Mouse (Mus musculus): Measurements from ENCODE around the gene Agap1. TPM values are rescaled to one million over a fixed set of nuclear protein-coding genes. Genes with fewer than 3 reads are reported as not detected.

Gene Agap1
- polyA plus RNA-seq, 1 experiment from 2014 or later: 10.8 TPM

- 72% methylated on average over 18 of the region's 18 CpGs for WGBS (ENCODE audit: insufficient replicate concordance)
- no peak for ATAC-seq (replicated peaks; ENCODE audit: insufficient number of reproducible peaks, low FRiP score, low TSS enrichment)
- H3K27me3 ChIP-seq (ENCODE audit: control insufficient read depth, insufficient read depth, low read length): no peaks in the 10 kb centered on the region
- peaks cover 2% of the 10 kb centered on the region; the same call in 1 of the 2 replicates for H3K36me3 ChIP-seq (ENCODE audit: control insufficient read depth, insufficient read depth, low read length)
- no peak overlapping the region for H3K4me3 ChIP-seq (ENCODE audit: low read depth, low read length)
- H3K4me2 ChIP-seq: no peak overlapping the region
- H3K27ac ChIP-seq (ENCODE audit: low read depth, low read length): no peak overlapping the region
- no peak overlapping the region for H3K9ac ChIP-seq (ENCODE audit: low read depth, low read length)
- H3K9me3 ChIP-seq (replicated peaks; ENCODE audit: control insufficient read depth, low read length): no peaks in the 10 kb centered on the region
- peaks cover 13% of the 10 kb centered on the region for H3K4me1 ChIP-seq (ENCODE audit: control insufficient read depth, insufficient read depth, low read length)
Observed at GRCm38 (mm10) chr1:89714165-89714980, 259.8 kb downstream of the Agap1 start.

GRCm38 (mm10) chr1:89716234-89716633 is 261.6 kb downstream of the Agap1 start:
- Histone ChIP-seq H3K27ac (ENCODE audit: low read depth, low read length) (no peak overlapping the region), H3K9ac (ENCODE audit: low read depth, low read length) (no peak overlapping the region), H3K27me3 (ENCODE audit: control insufficient read depth, insufficient read depth, low read length) (no peaks in the 10 kb centered on the region), H3K4me2 (no peak overlapping the region), H3K4me3 (ENCODE audit: low read depth, low read length) (no peak overlapping the region), H3K36me3 (ENCODE audit: control insufficient read depth, insufficient read depth, low read length) (peaks cover 2% of the 10 kb centered on the region; the same call in 1 of the 2 replicates), H3K9me3 (replicated peaks; ENCODE audit: control insufficient read depth, low read length) (no peaks in the 10 kb centered on the region), H3K4me1 (ENCODE audit: control insufficient read depth, insufficient read depth, low read length) (peaks cover 8% of the 10 kb centered on the region)
- WGBS (ENCODE audit: insufficient replicate concordance): 65% methylated on average over 2 of the region's 2 CpGs
- no peak for ATAC-seq (replicated peaks; ENCODE audit: insufficient number of reproducible peaks, low FRiP score, low TSS enrichment)

GRCm38 (mm10) chr1:89717100-89717499 is 262.5 kb downstream of the Agap1 start:
- ATAC-seq (replicated peaks; ENCODE audit: insufficient number of reproducible peaks, low FRiP score, low TSS enrichment): no peak
- no peak overlapping the region for H3K27ac ChIP-seq (ENCODE audit: low read depth, low read length)
- no peaks in the 10 kb centered on the region for H3K9me3 ChIP-seq (replicated peaks; ENCODE audit: control insufficient read depth, low read length)
- peaks cover 2% of the 10 kb centered on the region; the same call in 1 of the 2 replicates for H3K36me3 ChIP-seq (ENCODE audit: control insufficient read depth, insufficient read depth, low read length)
- H3K27me3 ChIP-seq (ENCODE audit: control insufficient read depth, insufficient read depth, low read length): no peaks in the 10 kb centered on the region
- no peak overlapping the region for H3K4me2 ChIP-seq
- peaks cover 8% of the 10 kb centered on the region for H3K4me1 ChIP-seq (ENCODE audit: control insufficient read depth, insufficient read depth, low read length)
- no peak overlapping the region for H3K4me3 ChIP-seq (ENCODE audit: low read depth, low read length)
- H3K9ac ChIP-seq (ENCODE audit: low read depth, low read length): no peak overlapping the region
- 66% methylated on average over 4 of the region's 4 CpGs for WGBS (ENCODE audit: insufficient replicate concordance)

- Histone ChIP-seq H3K4me1 (ENCODE audit: control insufficient read depth, insufficient read depth, low read length) (peaks cover 14% of the 10 kb centered on the region), H3K27ac (ENCODE audit: low read depth, low read length) (no peak overlapping the region)
- 75% methylated on average over 7 of the region's 7 CpGs for WGBS (ENCODE audit: insufficient replicate concordance)
Observed at GRCm38 (mm10) chr1:89718782-89719403, 264.3 kb downstream of the Agap1 start.

GRCm38 (mm10) chr1:89724141-89724540 is 269.5 kb downstream of the Agap1 start:
- ATAC-seq (replicated peaks; ENCODE audit: insufficient number of reproducible peaks, low FRiP score, low TSS enrichment): peak; percentile 41; the same call in 1 of the 2 replicates
- H3K27ac ChIP-seq (ENCODE audit: low read depth, low read length): peak overlapping the region; percentile 84
- no peaks in the 10 kb centered on the region for H3K27me3 ChIP-seq (ENCODE audit: control insufficient read depth, insufficient read depth, low read length)
- H3K9me3 ChIP-seq (replicated peaks; ENCODE audit: control insufficient read depth, low read length): no peaks in the 10 kb centered on the region
- H3K4me1 ChIP-seq (ENCODE audit: control insufficient read depth, insufficient read depth, low read length): peaks cover 17% of the 10 kb centered on the region
- WGBS (ENCODE audit: insufficient replicate concordance): 14% methylated on average over 3 of the region's 3 CpGs
- H3K4me3 ChIP-seq (ENCODE audit: low read depth, low read length): no peak overlapping the region
- no peak overlapping the region for H3K4me2 ChIP-seq
- H3K36me3 ChIP-seq (ENCODE audit: control insufficient read depth, insufficient read depth, low read length): no peaks in the 10 kb centered on the region
- peak overlapping the region; percentile 39; the same call in 1 of the 2 replicates for H3K9ac ChIP-seq (ENCODE audit: low read depth, low read length)

More at GRCm38 (mm10) chr1:89718782-89719403, 264.3 kb downstream of the Agap1 start:
- ATAC-seq (replicated peaks; ENCODE audit: insufficient number of reproducible peaks, low FRiP score, low TSS enrichment): no peak
- Histone ChIP-seq H3K9me3 (replicated peaks; ENCODE audit: control insufficient read depth, low read length) (no peaks in the 10 kb centered on the region), H3K9ac (ENCODE audit: low read depth, low read length) (no peak overlapping the region), H3K4me3 (ENCODE audit: low read depth, low read length) (no peak overlapping the region), H3K36me3 (ENCODE audit: control insufficient read depth, insufficient read depth, low read length) (no peaks in the 10 kb centered on the region), H3K4me2 (no peak overlapping the region), H3K27me3 (ENCODE audit: control insufficient read depth, insufficient read depth, low read length) (no peaks in the 10 kb centered on the region)

- 47% methylated on average over 6 of the region's 6 CpGs for WGBS (ENCODE audit: insufficient replicate concordance)
- Histone ChIP-seq H3K36me3 (ENCODE audit: control insufficient read depth, insufficient read depth, low read length) (no peaks in the 10 kb centered on the region), H3K4me2 (no peak overlapping the region), H3K27ac (ENCODE audit: low read depth, low read length) (peak overlapping the region; percentile 84), H3K27me3 (ENCODE audit: control insufficient read depth, insufficient read depth, low read length) (no peaks in the 10 kb centered on the region), H3K9ac (ENCODE audit: low read depth, low read length) (no peak overlapping the region), H3K9me3 (replicated peaks; ENCODE audit: control insufficient read depth, low read length) (no peaks in the 10 kb centered on the region), H3K4me3 (ENCODE audit: low read depth, low read length) (no peak overlapping the region), H3K4me1 (ENCODE audit: control insufficient read depth, insufficient read depth, low read length) (peaks cover 17% of the 10 kb centered on the region)
- peak; percentile 49; the same call in 1 of the 2 replicates for ATAC-seq (replicated peaks; ENCODE audit: insufficient number of reproducible peaks, low FRiP score, low TSS enrichment)
Observed at GRCm38 (mm10) chr1:89724555-89724954, 269.9 kb downstream of the Agap1 start.

- Histone ChIP-seq H3K4me1 (ENCODE audit: control insufficient read depth, insufficient read depth, low read length) (peaks cover 17% of the 10 kb centered on the region), H3K4me3 (ENCODE audit: low read depth, low read length) (no peak overlapping the region), H3K9ac (ENCODE audit: low read depth, low read length) (no peak overlapping the region), H3K4me2 (no peak overlapping the region), H3K9me3 (replicated peaks; ENCODE audit: control insufficient read depth, low read length) (no peaks in the 10 kb centered on the region), H3K36me3 (ENCODE audit: control insufficient read depth, insufficient read depth, low read length) (no peaks in the 10 kb centered on the region), H3K27me3 (ENCODE audit: control insufficient read depth, insufficient read depth, low read length) (no peaks in the 10 kb centered on the region), H3K27ac (ENCODE audit: low read depth, low read length) (peak overlapping the region; percentile 84; the same call in 1 of the 2 replicates)
- no peak for ATAC-seq (replicated peaks; ENCODE audit: insufficient number of reproducible peaks, low FRiP score, low TSS enrichment)
- 61% methylated on average over 9 of the region's 9 CpGs for WGBS (ENCODE audit: insufficient replicate concordance)
Observed at GRCm38 (mm10) chr1:89724957-89725356, 270.4 kb downstream of the Agap1 start.

GRCm38 (mm10) chr1:89728481-89728880 is 273.9 kb downstream of the Agap1 start:
- H3K4me2 ChIP-seq: no peak overlapping the region
- H3K4me1 ChIP-seq (ENCODE audit: control insufficient read depth, insufficient read depth, low read length): peaks cover 17% of the 10 kb centered on the region
- H3K27ac ChIP-seq (ENCODE audit: low read depth, low read length): no peak overlapping the region
- H3K36me3 ChIP-seq (ENCODE audit: control insufficient read depth, insufficient read depth, low read length): no peaks in the 10 kb centered on the region
- no peak overlapping the region for H3K4me3 ChIP-seq (ENCODE audit: low read depth, low read length)
- H3K9ac ChIP-seq (ENCODE audit: low read depth, low read length): no peak overlapping the region
- ATAC-seq (replicated peaks; ENCODE audit: insufficient number of reproducible peaks, low FRiP score, low TSS enrichment): no peak
- H3K27me3 ChIP-seq (ENCODE audit: control insufficient read depth, insufficient read depth, low read length): no peaks in the 10 kb centered on the region
- H3K9me3 ChIP-seq (replicated peaks; ENCODE audit: control insufficient read depth, low read length): no peaks in the 10 kb centered on the region
- WGBS (ENCODE audit: insufficient replicate concordance): 90% methylated on average over 6 of the region's 6 CpGs

Measured in heart, embryonic 11.5 days (tissue).